Mouse (Mus musculus): Measurements from ENCODE around the gene Nos1ap. TPM values are rescaled to one million over a fixed set of nuclear protein-coding genes. Genes with fewer than 3 reads are reported as not detected.
A peak's percentile ranks its signal among the peaks of the same experiment; 100 is the strongest.

Gene Nos1ap
- polyA plus RNA-seq, 1 experiment from 2014 or later: 28.3 TPM

DNA sequence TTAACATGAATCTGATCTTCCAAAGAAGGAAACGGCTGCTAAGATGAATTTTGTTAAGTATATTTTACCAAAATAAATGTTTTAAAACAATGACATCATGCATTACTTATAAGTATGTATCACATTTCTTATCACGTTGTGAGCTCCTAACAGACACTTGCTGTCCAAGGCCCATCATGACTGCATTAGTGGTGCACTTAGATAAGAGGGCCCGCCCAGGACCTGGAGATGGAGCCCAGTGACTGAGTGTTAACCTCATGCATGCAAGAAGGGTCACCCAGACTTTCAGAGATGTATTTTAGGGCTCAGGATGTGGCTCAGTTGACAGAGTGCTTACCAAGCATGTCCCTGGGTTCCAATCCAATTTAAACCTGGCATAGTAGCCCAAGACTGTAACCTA is 20.6 kb upstream of the Nos1ap start:
- Histone ChIP-seq H3K27me3 (replicated peaks) (no peaks in the 10 kb centered on the region), H3K36me3 (replicated peaks) (no peaks in the 10 kb centered on the region), H3K4me1 (no peaks in the 10 kb centered on the region), H3K9ac (no peak overlapping the region), H3K4me2 (no peak overlapping the region), H3K27ac (no peak overlapping the region), H3K9me3 (no peaks in the 10 kb centered on the region), H3K4me3 (no peak overlapping the region)
- no peak for ATAC-seq (replicated peaks)
- 90% methylated on average over 3 of the region's 3 CpGs for WGBS

DNA sequence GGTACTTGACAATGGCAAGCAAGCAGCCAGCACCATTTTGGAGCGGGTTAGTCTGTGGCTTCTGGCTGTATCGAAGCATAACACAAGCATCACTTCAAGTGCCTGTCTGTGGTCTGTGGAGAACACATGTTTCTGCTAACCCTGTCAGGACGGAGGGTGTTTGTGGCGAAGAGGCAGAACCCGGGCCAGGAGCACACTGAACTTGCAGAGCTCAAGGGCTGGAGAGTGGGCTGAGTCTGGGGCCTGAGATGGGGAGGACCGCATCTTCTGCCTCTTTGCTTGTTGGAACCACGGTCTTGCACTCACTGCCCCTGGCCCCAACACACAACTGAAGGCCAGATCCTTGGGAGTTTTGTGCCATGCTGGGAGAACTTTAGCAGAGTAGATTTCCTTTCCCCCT is 20.2 kb upstream of the Nos1ap start:
- no peak for ATAC-seq (replicated peaks)
- no peaks in the 10 kb centered on the region for H3K4me1 ChIP-seq
- H3K4me2 ChIP-seq: no peak overlapping the region
- no peaks in the 10 kb centered on the region for H3K36me3 ChIP-seq (replicated peaks)
- no peaks in the 10 kb centered on the region for H3K9me3 ChIP-seq
- no peak overlapping the region for H3K9ac ChIP-seq
- H3K27me3 ChIP-seq (replicated peaks): no peaks in the 10 kb centered on the region
- H3K27ac ChIP-seq: no peak overlapping the region
- 83% methylated on average over 7 of the region's 7 CpGs for WGBS
- H3K4me3 ChIP-seq: no peak overlapping the region

DNA sequence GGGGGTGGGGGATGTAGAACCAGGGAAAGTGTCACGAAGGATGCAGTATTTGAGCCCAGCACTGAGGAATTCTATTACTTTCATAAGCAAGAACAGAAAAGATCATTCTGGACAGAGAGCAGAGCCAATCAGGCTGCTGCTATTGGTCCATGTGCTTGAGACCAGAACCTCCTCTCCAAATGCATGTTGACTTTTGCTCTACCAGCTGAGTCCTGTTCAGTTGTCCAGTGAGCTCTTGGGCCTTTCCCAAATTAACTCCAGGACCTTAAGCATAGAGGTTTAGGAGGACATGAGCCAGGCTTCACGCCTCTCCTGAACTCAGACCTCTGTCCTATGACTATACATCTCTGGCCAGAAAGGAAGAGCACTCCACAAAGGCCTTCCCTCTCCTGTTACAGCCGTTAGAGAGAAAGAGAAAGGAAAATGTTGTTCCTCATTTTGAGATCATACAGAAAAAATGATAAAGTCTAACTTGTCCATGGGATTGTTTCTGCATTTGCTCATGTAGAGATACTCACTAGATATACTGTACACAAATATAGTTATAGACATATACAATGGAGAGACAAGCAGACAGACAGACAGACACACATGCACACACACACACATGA is 18.9 kb upstream of the Nos1ap start:
- Histone ChIP-seq H3K4me3 (no peak overlapping the region), H3K27me3 (replicated peaks) (no peaks in the 10 kb centered on the region), H3K9me3 (no peaks in the 10 kb centered on the region), H3K27ac (no peak overlapping the region), H3K4me1 (no peaks in the 10 kb centered on the region), H3K9ac (no peak overlapping the region), H3K4me2 (no peak overlapping the region), H3K36me3 (replicated peaks) (no peaks in the 10 kb centered on the region)
- ATAC-seq (replicated peaks): no peak
- WGBS: 89% methylated on average over 3 of the region's 3 CpGs

GRCm38 (mm10) chr1:170607231-170607917 is 17.7 kb upstream of the Nos1ap start:
- Histone ChIP-seq H3K36me3 (replicated peaks) (no peaks in the 10 kb centered on the region), H3K9me3 (no peaks in the 10 kb centered on the region), H3K4me2 (no peak overlapping the region), H3K4me1 (no peaks in the 10 kb centered on the region), H3K27ac (no peak overlapping the region), H3K9ac (no peak overlapping the region), H3K27me3 (replicated peaks) (no peaks in the 10 kb centered on the region), H3K4me3 (no peak overlapping the region)
- 92% methylated on average over 8 of the region's 8 CpGs for WGBS
- no peak for ATAC-seq (replicated peaks)

GRCm38 (mm10) chr1:170605228-170606001 is 15.8 kb upstream of the Nos1ap start:
- H3K27ac ChIP-seq: no peak overlapping the region
- H3K36me3 ChIP-seq (replicated peaks): no peaks in the 10 kb centered on the region
- H3K27me3 ChIP-seq (replicated peaks): no peaks in the 10 kb centered on the region
- H3K4me3 ChIP-seq: no peak overlapping the region
- H3K9me3 ChIP-seq: no peaks in the 10 kb centered on the region
- 72% methylated on average over 21 of the region's 21 CpGs for WGBS
- H3K9ac ChIP-seq: no peak overlapping the region
- H3K4me1 ChIP-seq: no peaks in the 10 kb centered on the region
- no peak overlapping the region for H3K4me2 ChIP-seq
- no peak for ATAC-seq (replicated peaks)

GRCm38 (mm10) chr1:170594575-170594974 is 4.9 kb upstream of the Nos1ap start:
- WGBS: 96% methylated on average over 7 of the region's 7 CpGs
- H3K36me3 ChIP-seq (replicated peaks): no peaks in the 10 kb centered on the region
- ATAC-seq (replicated peaks): no peak
- H3K27me3 ChIP-seq (replicated peaks): peaks cover 7% of the 10 kb centered on the region; the same call in 1 of the 2 replicates
- no peaks in the 10 kb centered on the region for H3K9me3 ChIP-seq
- no peak overlapping the region for H3K4me2 ChIP-seq
- no peak overlapping the region for H3K9ac ChIP-seq
- no peak overlapping the region for H3K27ac ChIP-seq
- H3K4me3 ChIP-seq: no peak overlapping the region
- no peaks in the 10 kb centered on the region for H3K4me1 ChIP-seq

DNA sequence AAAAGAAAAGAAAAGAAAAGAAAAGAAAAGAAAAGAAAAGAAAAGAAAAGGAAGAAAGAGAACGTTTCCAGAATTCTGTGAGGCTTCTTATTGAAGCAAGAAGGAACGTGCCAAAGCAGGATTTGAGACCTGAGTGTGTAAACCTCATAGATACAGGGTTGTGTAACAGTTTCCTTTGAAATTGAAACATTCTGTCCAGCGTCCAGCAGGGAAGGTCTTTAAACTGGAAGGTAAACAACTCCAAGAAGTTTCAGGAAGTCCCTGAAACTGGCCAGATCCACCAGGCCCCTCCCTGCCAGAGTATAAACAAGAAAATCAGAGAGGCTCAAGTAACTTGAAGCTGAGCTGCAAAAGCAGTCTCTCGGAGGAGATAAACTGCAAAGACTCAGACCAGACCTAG is 870 bp upstream of the Nos1ap start:
- Histone ChIP-seq H3K36me3 (replicated peaks) (0 out of 2 replicates have a peak, but pooled peaks cover 3% of the 10 kb centered on the region), H3K27ac (no peak overlapping the region), H3K27me3 (replicated peaks) (peaks cover 7% of the 10 kb centered on the region; the same call in 1 of the 2 replicates), H3K9ac (no peak overlapping the region), H3K4me1 (peaks cover 14% of the 10 kb centered on the region), H3K4me3 (no peak overlapping the region), H3K4me2 (no peak overlapping the region), H3K9me3 (no peaks in the 10 kb centered on the region)
- no peak for ATAC-seq (replicated peaks)
- 45% methylated on average over 4 of the region's 4 CpGs for WGBS

DNA sequence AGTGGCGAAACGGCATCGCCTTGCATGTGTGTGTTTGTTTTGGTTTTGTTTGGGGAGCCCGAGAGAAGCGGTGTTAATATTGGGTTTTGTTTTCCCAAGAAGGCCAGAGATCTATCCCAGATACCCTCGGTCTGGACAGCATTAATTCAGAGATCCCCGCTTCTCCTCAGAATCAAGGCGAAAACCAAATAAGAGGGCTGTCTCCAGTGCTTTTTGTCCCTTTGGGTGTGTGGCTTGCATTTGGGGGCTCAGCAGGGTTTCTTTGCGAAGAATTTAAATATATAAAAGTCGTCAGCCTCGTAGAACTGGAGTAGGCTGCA is 340 bp upstream of the Nos1ap start:
- peak overlapping the region; percentile 73; the same call in 1 of the 2 replicates for H3K27ac ChIP-seq
- under 1% methylated on average over 11 of the region's 11 CpGs for WGBS
- ATAC-seq (replicated peaks): no peak

GRCm38 (mm10) chr1:170588879-170589218 is 812 bp downstream of the Nos1ap start:
- Histone ChIP-seq H3K27me3 (replicated peaks) (peaks cover 7% of the 10 kb centered on the region; the same call in 1 of the 2 replicates), H3K9me3 (no peaks in the 10 kb centered on the region), H3K9ac (peak overlapping the region; percentile 86), H3K4me3 (peak overlapping the region; percentile 87), H3K4me1 (peaks cover 14% of the 10 kb centered on the region), H3K27ac (peak overlapping the region; percentile 73; the same call in 1 of the 2 replicates), H3K36me3 (replicated peaks) (0 out of 2 replicates have a peak, but pooled peaks cover 3% of the 10 kb centered on the region), H3K4me2 (peak overlapping the region; percentile 92)
- WGBS: 6% methylated on average over 8 of the region's 8 CpGs
- no peak; the same call in 1 of the 2 replicates for ATAC-seq (replicated peaks)

More for the DNA sequence above, 340 bp upstream of the Nos1ap start:
- peaks cover 7% of the 10 kb centered on the region; the same call in 1 of the 2 replicates for H3K27me3 ChIP-seq (replicated peaks)
- H3K36me3 ChIP-seq (replicated peaks): 0 out of 2 replicates have a peak, but pooled peaks cover 3% of the 10 kb centered on the region
- H3K9ac ChIP-seq: peak overlapping the region; percentile 86
- H3K4me1 ChIP-seq: peaks cover 14% of the 10 kb centered on the region
- peak overlapping the region; percentile 92 for H3K4me2 ChIP-seq
- peak overlapping the region; percentile 87 for H3K4me3 ChIP-seq
- no peaks in the 10 kb centered on the region for H3K9me3 ChIP-seq

DNA sequence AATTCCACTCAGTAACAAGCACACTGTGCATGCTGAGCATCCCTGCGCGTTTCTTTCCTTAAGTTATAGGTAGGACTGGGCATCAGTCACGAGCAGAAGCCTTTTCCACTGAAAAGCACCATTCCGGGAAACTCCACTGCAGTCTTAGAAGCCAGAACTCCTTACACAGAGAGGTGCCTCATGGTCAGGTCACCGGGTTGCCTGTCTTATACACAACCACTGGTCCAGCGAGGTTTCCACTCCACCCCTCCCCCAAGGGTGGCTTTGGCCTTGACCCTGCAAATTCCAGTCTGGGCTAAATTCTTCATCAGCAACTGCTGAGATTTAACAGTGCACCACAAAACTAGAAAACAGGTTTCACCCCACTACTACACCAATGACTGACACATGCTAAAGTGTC is 1.3 kb downstream of the Nos1ap start:
- Histone ChIP-seq H3K4me1 (peaks cover 14% of the 10 kb centered on the region), H3K9me3 (no peaks in the 10 kb centered on the region), H3K9ac (0 out of 2 replicates have a peak overlapping the region, but pooled peaks have one; percentile 86), H3K36me3 (replicated peaks) (0 out of 2 replicates have a peak, but pooled peaks cover 3% of the 10 kb centered on the region), H3K27ac (no peak overlapping the region), H3K4me2 (peak overlapping the region; percentile 92), H3K4me3 (peak overlapping the region; percentile 87), H3K27me3 (replicated peaks) (peaks cover 7% of the 10 kb centered on the region; the same call in 1 of the 2 replicates)
- ATAC-seq (replicated peaks): no peak
- 40% methylated on average over 6 of the region's 6 CpGs for WGBS

- H3K9me3 ChIP-seq: no peaks in the 10 kb centered on the region
Measured at GRCm38 (mm10) chr1:170586715-170587114, 2.9 kb downstream of the Nos1ap start.

DNA sequence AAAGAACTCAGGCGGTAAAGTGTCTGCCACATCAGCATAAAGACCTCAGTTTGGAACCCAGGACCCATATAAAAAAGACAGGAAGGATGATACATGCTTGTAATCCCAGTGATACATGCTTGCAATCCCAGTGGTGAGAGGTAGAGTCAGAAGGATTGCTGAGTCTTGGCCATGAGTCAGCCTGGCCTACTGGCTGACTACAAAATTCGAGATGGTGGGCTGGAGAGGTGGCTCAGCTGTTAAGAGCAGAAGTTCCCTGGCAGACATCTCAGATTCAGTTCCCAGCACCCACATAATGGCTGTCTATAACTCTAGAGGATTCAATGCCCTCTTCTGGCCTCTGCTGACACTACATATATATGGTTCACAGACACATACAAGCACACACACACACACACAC is 5.7 kb downstream of the Nos1ap start:
- ATAC-seq (replicated peaks): no peak
- 93% methylated on average over 2 of the region's 2 CpGs for WGBS
- Histone ChIP-seq H3K36me3 (replicated peaks) (0 out of 2 replicates have a peak, but pooled peaks cover 3% of the 10 kb centered on the region), H3K4me2 (no peak overlapping the region), H3K4me1 (peaks cover 12% of the 10 kb centered on the region), H3K27ac (no peak overlapping the region), H3K4me3 (no peak overlapping the region), H3K9ac (no peak overlapping the region), H3K27me3 (replicated peaks) (no peaks in the 10 kb centered on the region), H3K9me3 (no peaks in the 10 kb centered on the region)

More at GRCm38 (mm10) chr1:170586715-170587114, 2.9 kb downstream of the Nos1ap start:
- Histone ChIP-seq H3K9ac (no peak overlapping the region), H3K4me3 (no peak overlapping the region), H3K36me3 (replicated peaks) (0 out of 2 replicates have a peak, but pooled peaks cover 3% of the 10 kb centered on the region), H3K4me2 (0 out of 2 replicates have a peak overlapping the region, but pooled peaks have one; percentile 7), H3K27ac (no peak overlapping the region), H3K27me3 (replicated peaks) (peaks cover 7% of the 10 kb centered on the region; the same call in 1 of the 2 replicates), H3K4me1 (peaks cover 14% of the 10 kb centered on the region)
- WGBS: 75% methylated on average over 6 of the region's 6 CpGs
- ATAC-seq (replicated peaks): no peak

Data from midbrain, embryonic 15.5 days (tissue).